Mouse (Mus musculus) midbrain, embryonic 14.5 days (tissue): ENCODE measurements around the gene Gen1. TPM values are rescaled to one million over a fixed set of nuclear protein-coding genes. Genes with fewer than 3 reads are reported as not detected.

Experiments
- microRNA-seq: library from miRNA; unstranded; fragments of <30 nt; microRNA quantifications from one replicate; pipeline ENCODE4, GENCODE M21; 2016
- polyA plus RNA-seq: library from polyadenylated mRNA; unstranded; fragments of >200 nt; fragmentation: Nextera tagmentation; extraction: Ambion mirVana; gene quantifications from 2 replicates; pipeline ENCODE4 v1.2.1, GENCODE M21; 2014

The Gen1 gene
- polyA plus RNA-seq, 1 experiment from 2014 or later: 4.3 TPM

Small RNAs within 50 kb of the gene (microRNA-seq; reads per million reads assigned to microRNA genes)
- gene Mir7675: not detected

Other genes starting within 250 kb of the Gen1 start
- gene Kcns3, start 114.7 kb downstream of the Gen1 start, polyA plus RNA-seq: 0.18 and 0.46 TPM in 2 replicates
- not detected in 2 replicates for gene Msgn1, start 56.8 kb downstream of the Gen1 start, polyA plus RNA-seq
- gene Smc6, start 85 bp upstream of the Gen1 start, polyA plus RNA-seq: 91.7 and 99.8 TPM in 2 replicates
- 55.8 and 61.9 TPM in 2 replicates for gene Vsnl1, start 170.8 kb upstream of the Gen1 start, polyA plus RNA-seq
- 0.15 and 0.18 TPM in 2 replicates for gene Rad51ap2, start 190.3 kb upstream of the Gen1 start, polyA plus RNA-seq